In genomic region chr10:44702108-44702507, GRCm38 (mm10) we compare ENCODE assay signal across 10 mouse cellular contexts.
A peak's percentile ranks its signal among the peaks of the same experiment; 100 is the strongest.
DNase-seq lines count a peak whose midpoint lies in the region; ATAC-seq and TF ChIP-seq lines count a peak whose summit lies in the region.
"Had no signal": no experiment of that assay in that cellular context is flagged by ENCODE, and none has a peak within 500 bp of the region (broad histone marks: within the 10 kb centered on the region; RNA-seq: fewer than 3 reads in every experiment).

No protein-coding gene starts in this region.

- no peaks in the 10 kb centered on the region for H3K27me3 ChIP-seq in cerebellum, adult 2 months (ENCODE audit: control insufficient read depth, insufficient read depth, low read length)
- H3K27me3 ChIP-seq in midbrain, embryonic 16.5 days (ENCODE audit: control insufficient read depth, insufficient read depth, low read depth, low read length), result no peaks in the 10 kb centered on the region
- H3K27me3 ChIP-seq: embryonic facial prominence, embryonic 12.5 days; stomach, embryonic 15.5 days had no signal

- H3K4me3 ChIP-seq in cerebellum, adult 2 months (replicated peaks; ENCODE audit: insufficient read depth, low read depth, low read length), result no peak overlapping the region
- no peak overlapping the region for H3K4me3 ChIP-seq in midbrain, embryonic 16.5 days (ENCODE audit: low read depth, low read length)
- H3K4me3 ChIP-seq: embryonic facial prominence, embryonic 12.5 days; stomach, embryonic 15.5 days had no signal

- intact Hi-C loops in heart, postnatal 36 days (cut with DNase I), result no loop called here
- intact Hi-C loops in heart, postnatal 14 days (cut with DNase I), result no loop called here

- no peaks in the 10 kb centered on the region for H3K9me3 ChIP-seq in midbrain, embryonic 16.5 days (replicated peaks; ENCODE audit: control insufficient read depth, low read length, poor library complexity, severe bottlenecking)
- H3K9me3 ChIP-seq: embryonic facial prominence, embryonic 12.5 days; stomach, embryonic 15.5 days had no signal

- 76% methylated on average over 5 of the region's 5 CpGs for WGBS in cerebellum, adult 2 months
- WGBS in midbrain, embryonic 16.5 days, result 84% methylated on average over 5 of the region's 5 CpGs

- no peak overlapping the region for H3K4me2 ChIP-seq in midbrain, embryonic 16.5 days (ENCODE audit: low read length)
- H3K4me2 ChIP-seq: embryonic facial prominence, embryonic 12.5 days; stomach, embryonic 15.5 days had no signal

- ATAC-seq in midbrain, embryonic 16.5 days, result no peak

- DNase-seq in heart, postnatal 36 days, result peak; percentile 4 to 10
- no peak for DNase-seq in heart, postnatal 14 days
- DNase-seq in adrenal gland, postnatal 25 days, result peak; percentile 11
- peak; percentile 32 for DNase-seq in kidney, postnatal 14 days
- DNase-seq in lung, postnatal 25 days (ENCODE audit: low spot score), result peak; percentile 66
- no peak for DNase-seq in cerebellum, adult 2 months
- DNase-seq in retina, postnatal 1 day, result no peak

- H3K27ac ChIP-seq in cerebellum, adult 2 months (ENCODE audit: insufficient read depth, low read length), result no peak overlapping the region
- H3K27ac ChIP-seq in midbrain, embryonic 16.5 days (ENCODE audit: low read length), result no peak overlapping the region
- H3K27ac ChIP-seq: embryonic facial prominence, embryonic 12.5 days; stomach, embryonic 15.5 days had no signal

- no peaks in the 10 kb centered on the region for H3K36me3 ChIP-seq in midbrain, embryonic 16.5 days (ENCODE audit: control insufficient read depth, insufficient read depth, low read length)
- H3K36me3 ChIP-seq: embryonic facial prominence, embryonic 12.5 days; stomach, embryonic 15.5 days had no signal

- H3K4me1 ChIP-seq in cerebellum, adult 2 months (ENCODE audit: control insufficient read depth, insufficient read depth, low read length), result no peaks in the 10 kb centered on the region
- no peaks in the 10 kb centered on the region for H3K4me1 ChIP-seq in midbrain, embryonic 16.5 days (ENCODE audit: control insufficient read depth, insufficient read depth, low read length)
- H3K4me1 ChIP-seq: stomach, embryonic 15.5 days had no signal

- H3K9ac ChIP-seq in midbrain, embryonic 16.5 days (ENCODE audit: low read depth, low read length), result no peak overlapping the region
- H3K9ac ChIP-seq: embryonic facial prominence, embryonic 12.5 days; stomach, embryonic 15.5 days had no signal

- TF ChIP-seq CTCF in cerebellum, adult 2 months (IDR thresholded peaks at IDR 0.05; ENCODE audit: borderline replicate concordance, insufficient read depth, low read depth, low read length), result no peak

- TF ChIP-seq POLR2A in cerebellum, adult 2 months (IDR thresholded peaks at IDR 0.05; ENCODE audit: borderline replicate concordance, insufficient read depth, low read length), result no peak

Comparison
In these comparisons a context has a peak if more than half of its experiments do, and no peak if none do; other contexts are left out.
1. DNase-seq: peak in heart, postnatal 36 days (2 of 2), adrenal gland, postnatal 25 days (single experiment), kidney, postnatal 14 days (single experiment) and lung, postnatal 25 days (single experiment); none in heart, postnatal 14 days (0 of 2), cerebellum, adult 2 months (0 of 2) and retina, postnatal 1 day (single experiment).